Mouse (Mus musculus): Measurements from ENCODE around the gene Rem1.
"Not testable (repeated sequence)": the region's sequence is repeated elsewhere in the genome, so short reads cannot be mapped to it uniquely, and the experiment has no call there.

Gene Rem1

DNA sequence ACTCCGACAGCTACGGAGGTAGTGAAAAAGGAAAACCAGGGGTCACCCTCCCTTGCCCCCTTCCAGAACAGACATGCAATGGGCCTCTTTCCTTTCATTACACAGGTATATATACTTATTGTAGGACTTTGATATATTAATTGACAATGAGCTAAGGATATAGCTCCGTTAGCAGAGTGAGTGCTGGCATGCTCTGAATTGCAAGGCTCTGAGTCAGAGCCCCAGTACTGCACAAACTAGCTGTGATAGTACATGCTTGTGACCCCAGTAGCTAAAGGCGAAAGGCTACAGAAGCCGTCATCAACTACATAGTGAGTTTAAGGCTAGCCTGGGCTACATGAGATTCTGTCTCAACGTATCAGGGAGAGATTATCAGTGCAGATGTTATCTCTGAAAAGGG lies 3.2 kb downstream of the Rem1 start:
- DNase-seq, result no peak

- DNase-seq, result no peak
Observed at GRCm38 (mm10) chr2:152633334-152633733, 6.6 kb downstream of the Rem1 start.

DNA sequence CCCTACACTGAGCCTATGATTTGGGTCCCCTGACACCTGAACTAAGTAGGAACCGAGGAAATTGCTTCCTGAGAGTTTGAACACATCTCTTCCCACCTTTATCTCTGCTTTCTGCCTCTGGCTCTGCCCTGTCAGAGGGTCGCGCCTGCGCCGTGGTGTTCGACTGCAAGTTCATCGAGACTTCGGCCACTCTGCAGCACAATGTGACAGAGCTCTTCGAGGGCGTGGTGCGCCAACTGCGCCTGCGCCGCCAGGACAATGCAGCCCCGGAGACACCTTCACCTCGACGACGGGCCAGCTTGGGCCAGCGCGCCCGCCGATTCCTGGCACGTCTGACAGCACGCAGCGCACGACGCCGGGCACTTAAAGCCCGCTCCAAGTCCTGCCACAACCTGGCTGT lies 7.6 kb downstream of the Rem1 start:
- no peak for DNase-seq

GRCm38 (mm10) chr2:152636246-152637005 lies 9.7 kb downstream of the Rem1 start:
- no peak for DNase-seq

GRCm38 (mm10) chr2:152637006-152637322 lies 10.2 kb downstream of the Rem1 start:
- no peak for DNase-seq

GRCm38 (mm10) chr2:152637381-152637780 lies 10.6 kb downstream of the Rem1 start:
- DNase-seq, result no peak

DNA sequence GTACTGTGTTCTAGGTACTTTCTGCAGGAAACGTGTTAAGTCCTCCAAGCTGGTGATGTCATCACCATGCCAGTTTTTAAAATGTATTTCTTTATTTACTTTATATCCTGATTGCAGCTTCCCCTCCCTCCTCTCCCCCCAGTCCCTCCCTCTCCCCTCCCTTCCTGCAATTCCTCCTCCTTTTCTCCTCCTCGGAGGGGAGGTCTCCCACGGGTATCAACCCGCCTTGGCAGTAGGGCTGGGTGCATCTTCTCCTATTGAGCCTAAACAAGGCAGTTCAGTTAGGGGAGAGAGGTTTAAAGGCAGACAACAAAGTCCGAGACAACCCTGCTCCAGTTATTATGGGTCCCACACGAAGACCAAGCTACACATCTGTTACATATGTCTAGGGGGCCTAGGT lies 12.1 kb downstream of the Rem1 start:
- DNase-seq, result no peak

DNA sequence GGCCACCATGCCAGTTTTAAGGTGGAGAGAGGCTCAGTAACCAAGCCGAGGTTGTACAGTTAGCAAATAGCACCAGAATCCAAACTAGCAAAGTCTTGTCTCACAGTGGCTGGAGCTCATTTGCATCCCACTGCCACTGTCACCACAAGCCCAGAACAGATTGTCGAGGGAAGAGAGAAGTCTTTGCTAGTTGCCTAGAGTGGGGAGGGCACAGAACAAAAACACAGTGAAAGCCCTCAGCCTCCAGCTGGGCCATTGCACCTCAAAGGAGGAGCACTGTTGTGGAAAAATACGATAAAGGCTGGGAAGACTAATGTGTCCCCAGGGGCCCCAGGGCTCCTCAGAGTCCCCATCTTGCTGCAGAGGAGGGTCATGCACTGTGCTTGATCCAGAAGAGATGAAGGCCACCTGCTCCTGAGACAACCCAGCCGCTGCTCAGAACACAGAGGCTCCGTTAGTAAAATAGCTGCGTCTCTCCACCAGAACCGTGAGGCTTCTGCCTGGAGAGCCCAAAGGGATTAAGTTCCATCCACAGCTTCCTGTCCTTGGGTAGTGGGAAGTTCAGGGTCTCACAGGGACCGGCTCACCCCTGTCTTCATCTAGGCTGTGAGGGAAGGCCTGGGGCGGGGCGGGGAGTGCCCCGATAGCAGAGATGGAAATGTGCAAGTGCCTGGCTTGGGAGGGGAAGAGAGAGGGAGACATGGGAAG lies 12.8 kb downstream of the Rem1 start:
- DNase-seq, result no peak

DNA sequence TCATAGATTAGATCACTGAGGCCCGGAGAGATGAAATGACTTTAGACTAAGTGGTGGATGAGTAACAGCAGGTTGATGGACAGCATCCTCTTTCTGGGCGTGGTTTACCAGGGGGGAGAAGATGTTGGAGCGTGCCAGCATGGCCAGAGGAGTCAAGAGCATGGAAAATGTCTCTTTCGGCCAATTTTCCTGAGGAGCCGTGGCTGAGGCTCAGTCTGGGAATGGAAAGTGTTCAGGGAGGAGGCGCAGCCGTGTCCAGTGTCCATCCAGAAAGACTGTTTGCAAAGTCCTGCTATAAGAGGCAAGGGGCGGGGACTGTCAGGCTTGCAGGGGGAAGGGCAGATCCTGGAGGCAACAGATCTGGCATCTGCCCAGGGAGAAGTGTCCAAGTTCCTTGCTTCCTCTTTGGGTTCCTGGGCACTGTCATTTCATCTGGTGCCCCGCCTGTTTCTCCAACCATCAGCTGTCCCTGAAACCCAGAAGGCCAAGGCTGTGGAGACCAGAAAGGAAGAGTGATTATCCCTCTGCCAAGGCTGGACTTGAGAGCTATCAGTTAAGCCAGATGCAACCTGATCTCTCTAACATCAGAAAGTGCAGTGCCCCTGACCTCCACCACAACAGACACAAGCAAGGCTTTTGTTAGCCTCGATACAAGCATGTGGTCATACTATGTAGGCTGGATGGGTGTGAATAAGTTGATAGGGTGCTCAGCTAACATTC lies 26.3 kb downstream of the Rem1 start:
- DNase-seq, result no peak

DNA sequence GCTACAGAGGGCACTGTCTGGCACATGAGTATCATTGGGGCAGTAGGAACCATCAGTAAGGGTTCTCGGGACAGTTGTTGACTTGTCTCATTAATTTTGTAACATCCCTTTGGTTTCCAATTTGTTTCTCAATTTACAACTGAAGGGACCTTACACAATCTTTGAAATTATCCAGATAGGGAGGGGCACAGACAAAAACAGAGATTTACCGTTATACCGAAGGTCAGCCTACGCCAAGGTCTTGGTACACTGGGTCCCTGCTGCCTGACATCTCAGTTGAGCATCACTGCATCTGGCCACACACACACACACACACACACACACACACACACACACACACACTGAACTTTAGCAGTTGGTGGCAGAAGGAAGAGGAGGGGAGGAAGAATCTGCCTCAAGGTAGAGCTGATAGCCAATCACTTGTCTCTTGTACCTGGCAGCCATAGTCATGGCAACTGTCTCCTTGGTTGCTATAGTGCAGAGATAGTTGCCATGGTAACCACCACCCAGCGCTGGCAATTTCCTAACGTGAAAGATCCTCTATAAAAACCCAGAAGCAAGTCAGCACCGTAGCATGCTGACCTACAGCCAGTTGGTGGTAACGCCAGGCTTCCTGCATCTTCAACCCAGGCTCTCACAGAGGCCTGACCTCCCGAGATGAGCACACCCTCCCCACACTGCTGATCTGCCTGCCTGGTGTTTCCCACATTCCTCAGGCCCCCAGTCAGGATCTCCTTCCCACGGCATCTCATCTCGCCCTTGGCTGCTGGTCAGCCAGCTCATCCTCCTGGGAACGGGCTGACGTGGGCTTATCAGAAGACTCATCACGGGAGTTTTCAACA lies 27.3 kb downstream of the Rem1 start:
- peak; percentile 25 for DNase-seq

DNA sequence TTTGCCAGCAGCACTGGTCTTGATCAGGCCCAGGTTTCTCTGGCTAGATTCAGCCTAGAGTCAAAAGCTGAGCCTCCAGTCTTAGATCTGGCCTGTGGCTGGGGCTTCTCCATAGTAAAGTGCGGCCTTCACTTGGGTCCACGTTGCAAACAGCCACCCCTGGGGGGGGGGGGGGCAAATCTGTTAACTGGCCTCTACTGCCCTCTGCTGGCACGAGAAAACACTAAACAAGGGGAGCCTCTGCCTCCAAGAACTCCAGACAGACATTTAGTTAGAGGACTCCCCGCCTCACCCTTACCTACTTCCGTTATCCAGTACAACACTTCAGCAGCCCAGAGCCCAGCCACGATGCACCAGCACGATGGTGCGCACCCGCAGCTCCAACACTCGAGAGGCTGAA lies 30.6 kb downstream of the Rem1 start:
- DNase-seq, result no peak

DNA sequence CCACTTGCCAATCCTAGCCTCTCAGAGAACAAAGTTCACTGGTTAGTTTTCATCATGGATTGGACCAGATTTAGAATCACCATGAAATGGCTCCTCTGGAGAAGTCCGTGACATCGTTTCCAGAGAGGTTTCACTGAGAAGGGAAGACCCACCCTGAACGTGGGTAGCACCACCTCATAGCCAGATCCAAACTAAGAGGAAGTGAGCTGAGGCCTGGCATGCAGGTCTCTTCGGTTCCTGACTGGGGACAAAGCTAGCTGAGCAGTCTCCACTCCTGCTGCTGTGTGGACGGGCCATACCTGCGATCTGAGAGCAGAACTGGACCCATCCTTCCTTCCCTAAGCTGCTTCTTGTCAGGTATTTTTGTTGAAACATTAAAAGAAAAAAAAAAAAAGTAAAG lies 34.4 kb downstream of the Rem1 start:
- DNase-seq, result no peak

DNA sequence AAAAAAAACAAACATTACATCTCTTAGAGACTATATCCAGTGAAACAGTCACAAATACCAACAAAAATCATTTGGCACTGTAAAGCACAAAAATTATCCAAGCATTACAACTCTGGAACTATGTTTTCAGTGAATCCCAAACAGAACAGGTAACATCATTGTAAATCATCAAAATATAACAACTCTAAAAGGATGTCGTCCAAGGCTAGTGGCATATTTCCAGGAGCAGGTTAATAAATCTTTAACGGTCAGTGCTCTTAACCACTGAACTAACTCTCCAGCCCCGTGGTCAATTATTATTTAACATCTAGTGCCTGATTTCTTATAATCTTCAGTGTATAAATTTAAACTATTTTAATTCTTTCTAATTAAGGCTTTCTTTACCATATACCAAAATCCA lies 39.4 kb downstream of the Rem1 start:
- DNase-seq, result not testable (repeated sequence)

GRCm38 (mm10) chr2:152669256-152669638 lies 42.5 kb downstream of the Rem1 start, which contains the start of gene H13:
TSS of gene H13 (plus strand) at chr2:152669461.
- peak; percentile 93 for DNase-seq

- peak; percentile 59 for DNase-seq
Observed at GRCm38 (mm10) chr2:152669639-152670484, 43.1 kb downstream of the Rem1 start.

DNA sequence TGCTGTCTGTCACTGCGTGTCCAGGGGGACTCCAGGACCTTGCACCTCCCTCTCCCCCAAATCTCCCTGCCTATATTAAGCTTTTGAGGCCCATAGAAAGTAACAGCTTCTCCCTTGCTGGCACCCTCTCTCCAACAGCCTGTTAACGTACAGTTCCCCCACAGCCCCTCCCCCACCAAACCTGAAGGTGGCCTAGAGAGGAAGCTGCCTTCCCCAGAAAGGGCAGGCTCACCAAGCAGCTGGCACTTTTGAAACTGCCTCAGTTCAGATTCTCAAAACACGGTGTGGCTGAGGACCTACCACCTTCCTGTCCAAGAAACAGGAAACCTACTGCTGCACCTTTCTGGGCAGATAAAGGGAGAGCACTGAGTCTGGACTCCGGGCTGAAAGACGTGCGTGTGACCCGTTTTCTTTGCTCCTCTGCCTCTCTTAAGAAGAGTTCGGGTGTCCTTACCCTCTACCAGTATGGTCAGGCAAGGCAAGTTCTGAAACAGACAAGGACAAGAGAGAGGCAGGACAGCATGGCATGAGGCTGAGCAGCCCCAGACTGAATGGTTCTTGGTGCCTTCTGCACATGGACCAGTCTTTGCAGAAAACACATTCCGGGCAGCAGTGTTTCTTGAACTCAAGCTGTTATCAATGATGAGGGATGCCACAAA lies 44.4 kb downstream of the Rem1 start:
- peak; percentile 95 for DNase-seq

DNA sequence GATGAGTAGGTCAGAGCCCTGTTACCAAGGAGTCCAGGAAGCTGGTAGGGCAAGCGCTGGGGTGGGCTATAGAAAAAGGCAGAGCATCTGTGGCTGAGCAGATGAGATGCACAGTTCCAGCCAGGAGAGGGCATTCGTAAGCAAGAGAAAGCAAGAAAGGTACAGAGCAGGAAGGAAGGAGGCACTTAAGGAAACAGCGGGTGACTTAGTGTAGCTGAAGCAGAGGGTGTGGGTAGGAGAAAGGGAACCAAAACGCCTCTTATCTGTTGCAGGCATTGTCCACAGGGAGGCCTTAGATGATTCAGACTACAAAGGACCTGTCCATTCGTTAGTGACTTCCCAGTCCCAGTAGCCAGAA lies 44.9 kb downstream of the Rem1 start:
- DNase-seq, result peak; percentile 86

DNA sequence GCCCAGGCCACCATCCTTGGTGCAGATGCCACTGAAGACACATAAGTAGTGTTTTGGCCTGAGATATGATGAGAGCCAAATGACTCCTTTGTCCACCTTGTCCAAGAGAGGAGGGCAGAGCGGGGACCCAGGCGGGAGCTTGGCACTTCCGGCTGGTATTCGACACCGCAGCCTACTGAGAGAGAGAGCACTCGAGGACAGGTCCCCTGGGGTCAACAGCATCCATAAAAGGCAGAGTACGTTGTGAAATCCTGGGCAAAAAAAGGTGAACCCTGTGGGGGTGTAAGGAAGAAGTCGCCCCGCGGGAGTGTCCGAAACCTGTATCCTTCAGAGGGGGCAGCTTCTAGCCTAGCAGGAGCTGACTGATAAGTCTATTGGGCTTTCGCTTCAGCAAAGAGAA lies 45.4 kb downstream of the Rem1 start:
- DNase-seq, result no peak

GRCm38 (mm10) chr2:152674148-152674547 lies 47.4 kb downstream of the Rem1 start:
- DNase-seq, result no peak

GRCm38 (mm10) chr2:152675252-152675791 lies 48.6 kb downstream of the Rem1 start:
- DNase-seq, result no peak

GRCm38 (mm10) chr2:152678302-152678701 lies 51.6 kb downstream of the Rem1 start:
- peak; percentile 67 for DNase-seq
